Mouse (Mus musculus) layer of hippocampus, postnatal 14 days (tissue): ENCODE results near the gene Dolk. TPM values are rescaled to one million over a fixed set of nuclear protein-coding genes. Genes with fewer than 3 reads are reported as not detected.

ENCODE experiments used
- total RNA-seq, 2 experiments: library from RNA; stranded (reverse); gene quantifications; 2 replicates each; pipeline ENCODE4 v1.2.3; 2021

The Dolk gene
- total RNA-seq, 2 experiments from 2014 or later: 24.4 TPM

Other genes starting within 250 kb of the Dolk start
- gene Wdr34, start 237.5 kb downstream of the Dolk start, total RNA-seq: 10 to 100 TPM; 38.0 to 38.3 TPM
- gene Set, start 229.0 kb downstream of the Dolk start, total RNA-seq: 100 to 1,000 TPM; 185 to 190 TPM
- gene Pkn3, start 208.7 kb downstream of the Dolk start, total RNA-seq: 1 to 10 TPM; 1.2 to 2.3 TPM
- 10 to 100 TPM; 14.7 TPM for gene Zdhhc12, start 192.7 kb downstream of the Dolk start, total RNA-seq
- 100 to 1,000 TPM; 160 to 173 TPM for gene Zer1, start 161.7 kb downstream of the Dolk start, total RNA-seq
- 10 to 100 TPM; 71.7 to 74.4 TPM for gene Tbc1d13, start 152.6 kb downstream of the Dolk start, total RNA-seq
- gene Endog, start 114.8 kb downstream of the Dolk start, total RNA-seq: 10 to 100 TPM; 21.7 to 24.4 TPM
- 10 to 100 TPM; 30.8 to 34.4 TPM for gene Spout1, start 107.9 kb downstream of the Dolk start, total RNA-seq
- 10 to 100 TPM; 19.7 to 22.4 TPM for gene Kyat1, start 80.5 kb downstream of the Dolk start, total RNA-seq
- gene Lrrc8a, start 48.6 kb downstream of the Dolk start, total RNA-seq: 10 to 100 TPM; 66.5 to 72.5 TPM
- 1 to 10 TPM; 6.7 to 7.3 TPM for gene Gm28035, start 45.8 kb downstream of the Dolk start, total RNA-seq
- gene Phyhd1, start 20.1 kb downstream of the Dolk start, total RNA-seq: 10 to 100 TPM; 23.1 to 24.0 TPM
- not detected for gene Gm28038, start 5.3 kb downstream of the Dolk start, total RNA-seq
- 10 to 100 TPM; 19.4 to 20.5 TPM for gene Nup188, start 63 bp upstream of the Dolk start, total RNA-seq
- gene Sh3glb2, start 73.0 kb upstream of the Dolk start, total RNA-seq: 100 to 1,000 TPM; 241 to 246 TPM
- 100 to 1,000 TPM; 105 to 115 TPM for gene Miga2, start 77.9 kb upstream of the Dolk start, total RNA-seq
- 10 to 100 TPM; 29.3 to 30.2 TPM for gene Dolpp1, start 105.9 kb upstream of the Dolk start, total RNA-seq
- gene Crat, start 129.5 kb upstream of the Dolk start, total RNA-seq: 10 to 100 TPM; 41.0 to 41.1 TPM
- gene Ptpa, start 129.7 kb upstream of the Dolk start, total RNA-seq: 100 to 1,000 TPM; 147 to 150 TPM
- gene Ier5l, start 187.9 kb upstream of the Dolk start, total RNA-seq: 1 to 10 TPM; 8.5 to 9.4 TPM